Mouse (Mus musculus) hindbrain, embryonic 11.5 days (tissue): Measurements from ENCODE around the gene Tlr8. TPM values are rescaled to one million over a fixed set of nuclear protein-coding genes. Genes with fewer than 3 reads are reported as not detected.
"Not testable (repeated sequence)": the region's sequence is repeated elsewhere in the genome, so short reads cannot be mapped to it uniquely, and the experiment has no call there.

Experiments used
- ATAC-seq: fragments of 200-750 bp; cut with Nextera tagmentation; 2 replicates; pipeline ENCODE4 v1.8.0; 2017; ENCODE audit warnings: mild to moderate bottlenecking, moderate TSS enrichment, moderate library complexity; ENCODE audit not compliant: low FRiP score
- DNase-seq: peaks from one replicate; pipeline ENCODE4 v3.0.0-alpha.2; 2015; ENCODE audit warnings: low spot score
- H3K27ac ChIP-seq: fragments of 300-500 bp; sonication (generic); 2 replicates; pipeline ENCODE4 v1.5.1; 2014; ENCODE audit warnings: mild to moderate bottlenecking, low read depth, low read length
- H3K27me3 ChIP-seq: fragments of 300-500 bp; sonication (generic); 2 replicates; pipeline ENCODE4 v1.6.1; 2014; ENCODE audit warnings: mild to moderate bottlenecking, low read length, moderate library complexity, mixed read lengths; ENCODE audit not compliant: control insufficient read depth, insufficient read depth
- H3K36me3 ChIP-seq: fragments of 300-500 bp; sonication (generic); 2 replicates; pipeline ENCODE4 v1.6.1; 2014; ENCODE audit warnings: mild to moderate bottlenecking, low read length, moderate library complexity, mixed read lengths; ENCODE audit not compliant: control insufficient read depth, insufficient read depth
- H3K4me1 ChIP-seq: fragments of 300-500 bp; sonication (generic); replicated peaks from 2 replicates; pipeline ENCODE4 v1.6.1; 2014; ENCODE audit warnings: low read length, mixed read lengths; ENCODE audit not compliant: control insufficient read depth, insufficient read depth
- H3K4me2 ChIP-seq: fragments of 300-500 bp; sonication (generic); replicated peaks from 2 replicates; pipeline ENCODE4 v1.6.1; 2014; ENCODE audit warnings: mild to moderate bottlenecking, low read depth, low read length
- H3K4me3 ChIP-seq: fragments of 300-500 bp; sonication (generic); 2 replicates; pipeline ENCODE4 v1.5.1; 2014; ENCODE audit warnings: low read depth, low read length
- H3K9ac ChIP-seq: fragments of 300-500 bp; sonication (generic); 2 replicates; pipeline ENCODE4 v1.6.1; 2014; ENCODE audit warnings: low read depth, low read length
- H3K9me3 ChIP-seq: fragments of 300-500 bp; sonication (generic); 2 replicates; pipeline ENCODE4 v1.6.1; 2016; ENCODE audit warnings: low read length; ENCODE audit not compliant: control insufficient read depth
- WGBS: fragments of 180-500 bp; shearing (Covaris S2); extraction: QIAGEN DNeasy Blood & Tissue Kit; methylation state at CpG from one replicate; pipeline ENCODE4 v1.1.7; 2014; 5-methylcytosine and 5-hydroxymethylcytosine counted together
- polyA plus RNA-seq: library from polyadenylated mRNA; unstranded; fragments of >200 nt; fragmentation: Nextera tagmentation; extraction: Ambion mirVana; gene quantifications from 2 replicates; pipeline ENCODE4 v1.2.1, GENCODE M21; 2014

Tlr8 gene
- polyA plus RNA-seq, result not detected in 2 replicates

DNA sequence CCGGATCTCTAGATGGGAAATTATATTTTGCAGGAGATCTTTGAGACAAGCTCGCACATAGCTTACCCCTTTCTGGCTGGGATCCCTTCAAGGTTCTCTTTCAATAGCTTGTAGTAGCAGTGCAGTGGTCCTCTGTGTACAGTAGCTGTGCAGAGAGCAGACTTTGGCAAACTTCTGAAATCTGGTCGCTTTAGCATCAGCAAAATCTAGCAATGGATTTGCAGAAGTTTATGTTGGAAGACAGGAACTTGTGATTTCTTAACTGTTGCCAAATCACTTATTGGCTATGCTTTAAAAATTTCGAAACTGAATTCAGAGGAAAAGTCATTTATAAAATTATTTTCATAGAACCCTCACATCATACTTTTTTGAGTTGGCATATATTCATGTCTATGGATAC lies at the start of gene Tlr8:
Gene Tlr8, minus strand, starts transcription at position 244 of the 400 bp plus-strand sequence.
- Histone ChIP-seq H3K4me2 (no peak within 1 kb of the TSS), H3K9ac (no peak within 1 kb of the TSS), H3K36me3 (no peaks in the 10 kb centered on the region), H3K4me1 (no peaks in the 10 kb centered on the region), H3K27me3 (peaks cover 2% of the 10 kb centered on the region; the same call in 1 of the 2 replicates), H3K27ac (no peak within 1 kb of the TSS), H3K4me3 (no peak within 1 kb of the TSS), H3K9me3 (no peaks in the 10 kb centered on the region)
- 78% methylated on average over 4 of the region's 4 CpGs for WGBS
- DNase-seq (no peak), ATAC-seq (no peak)

DNA sequence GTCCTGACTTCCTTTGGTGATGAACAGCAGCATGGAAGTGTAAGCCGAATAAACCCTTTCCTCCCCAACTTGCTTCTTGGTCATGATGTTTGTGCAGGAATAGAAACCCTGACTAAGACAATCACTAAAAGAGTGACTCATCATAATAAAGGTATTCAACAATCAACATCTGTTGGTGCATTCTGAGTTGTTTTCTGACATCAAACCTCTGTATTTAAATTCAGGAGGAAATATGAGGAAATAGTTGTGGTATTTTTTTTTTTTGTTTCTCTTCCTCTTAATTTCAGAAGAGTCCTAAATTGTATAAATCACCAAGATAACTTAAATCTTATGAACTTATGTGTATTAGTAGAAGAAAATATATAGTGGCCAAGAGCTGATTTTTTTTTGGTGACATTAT lies 37.9 kb upstream of the Tlr8 start:
- not testable (repeated sequence) for H3K27me3 ChIP-seq, ATAC-seq, H3K27ac ChIP-seq, H3K4me3 ChIP-seq, DNase-seq, H3K9me3 ChIP-seq, H3K36me3 ChIP-seq, H3K4me2 ChIP-seq, H3K9ac ChIP-seq, H3K4me1 ChIP-seq
- no CpG with 5 or more reads among the region's 1 CpGs for WGBS

DNA sequence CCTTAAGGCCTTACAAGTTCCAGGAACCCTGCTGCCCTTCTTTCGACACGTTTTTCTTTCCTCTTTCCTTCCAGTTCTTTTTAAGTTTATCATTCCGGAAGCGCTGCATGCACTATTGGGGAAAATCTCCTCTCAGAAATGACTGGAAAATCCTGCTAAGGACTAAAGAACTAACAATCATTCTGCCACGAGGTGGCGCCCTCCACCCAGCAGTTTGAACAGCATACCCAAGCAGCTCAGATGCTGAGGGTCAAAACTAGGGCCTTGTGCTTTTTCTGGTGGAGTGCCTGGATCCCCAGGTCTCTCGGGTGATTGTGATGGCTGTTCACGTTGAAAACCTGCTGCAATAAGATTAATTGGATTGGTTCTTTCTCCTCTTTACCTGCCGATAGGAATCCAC lies 12.8 kb upstream of the Tlr8 start:
- Histone ChIP-seq H3K36me3 (no peaks in the 10 kb centered on the region), H3K4me2 (no peak overlapping the region), H3K4me3 (no peak overlapping the region), H3K9me3 (no peaks in the 10 kb centered on the region), H3K4me1 (no peaks in the 10 kb centered on the region), H3K27me3 (no peaks in the 10 kb centered on the region), H3K9ac (no peak overlapping the region), H3K27ac (no peak overlapping the region)
- DNase-seq (peak; percentile 78), ATAC-seq (peak; percentile 60; the same call in 1 of the 2 replicates)
- 26% methylated on average over 9 of the region's 9 CpGs for WGBS

DNA sequence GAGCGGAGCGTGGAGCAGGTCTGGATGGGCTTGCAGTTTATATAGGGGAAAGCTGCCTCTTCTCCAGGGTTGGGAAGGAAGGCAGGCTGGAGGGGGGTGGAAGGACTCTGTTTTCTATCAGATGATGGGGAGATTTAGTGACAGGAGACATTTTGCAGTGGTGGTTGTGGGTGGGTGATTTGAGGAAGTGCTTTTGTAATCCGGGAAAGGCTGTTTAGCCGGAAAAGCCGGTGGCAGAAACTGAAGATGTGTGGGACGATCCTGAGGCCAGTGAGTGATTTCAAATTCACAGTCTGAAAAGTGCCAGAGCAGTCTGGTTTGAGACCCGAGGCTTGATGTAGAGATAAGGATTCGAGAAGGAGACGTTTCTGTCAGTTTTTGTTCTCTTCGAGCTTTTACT lies 12.4 kb upstream of the Tlr8 start:
- ATAC-seq, result no peak
- Histone ChIP-seq H3K9ac (no peak overlapping the region), H3K36me3 (no peaks in the 10 kb centered on the region), H3K27me3 (no peaks in the 10 kb centered on the region), H3K9me3 (no peaks in the 10 kb centered on the region), H3K27ac (no peak overlapping the region), H3K4me1 (no peaks in the 10 kb centered on the region), H3K4me3 (no peak overlapping the region), H3K4me2 (no peak overlapping the region)
- DNase-seq, result no peak
- WGBS, result 68% methylated on average over 10 of the region's 10 CpGs

DNA sequence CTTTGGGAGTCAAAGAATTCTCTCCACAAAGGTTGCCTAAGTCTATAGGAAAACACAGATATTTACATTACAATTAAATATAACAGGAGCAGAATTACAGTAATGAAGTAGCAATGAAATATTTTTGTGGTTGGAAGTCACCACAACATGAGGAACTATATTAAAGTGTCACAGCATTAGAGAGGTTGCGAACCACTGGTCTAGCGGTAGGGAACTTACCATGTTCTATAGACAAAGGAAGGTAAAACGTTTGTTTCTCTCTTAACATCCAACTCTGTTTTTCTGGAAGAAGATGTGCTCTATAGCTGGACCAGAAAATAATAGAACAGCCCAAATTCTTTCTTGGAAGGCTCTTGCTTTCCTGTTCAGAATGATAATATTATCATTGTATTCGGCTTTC lies 599 bp downstream of the Tlr8 start:
- no peaks in the 10 kb centered on the region for H3K36me3 ChIP-seq
- H3K27me3 ChIP-seq, result peaks cover 2% of the 10 kb centered on the region; the same call in 1 of the 2 replicates
- H3K9me3 ChIP-seq, result no peaks in the 10 kb centered on the region
- H3K4me3 ChIP-seq, result no peak overlapping the region
- H3K4me2 ChIP-seq, result no peak overlapping the region
- ATAC-seq (no peak), DNase-seq (no peak)
- 86% methylated on average over 4 of the region's 4 CpGs for WGBS
- H3K4me1 ChIP-seq, result no peaks in the 10 kb centered on the region
- no peak overlapping the region for H3K9ac ChIP-seq
- no peak overlapping the region for H3K27ac ChIP-seq

DNA sequence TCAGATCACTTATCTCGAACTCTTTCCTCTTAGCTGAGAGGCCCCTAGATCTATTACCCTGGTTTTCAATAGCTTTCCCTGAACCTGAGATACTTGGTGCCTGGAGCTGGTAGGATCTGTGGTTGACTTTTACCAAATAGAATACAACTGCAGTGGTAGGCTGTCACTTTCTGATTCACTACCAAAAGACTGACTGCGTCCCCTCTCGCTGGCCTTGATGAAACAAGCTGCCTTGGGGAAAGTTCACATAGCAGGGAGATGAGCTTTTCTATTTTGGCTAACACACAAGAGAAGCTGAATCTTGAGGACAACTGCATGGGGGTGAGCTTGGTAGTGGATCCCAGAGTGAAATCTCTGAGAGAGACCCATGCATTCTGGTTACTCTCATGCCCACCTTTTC lies 22.4 kb downstream of the Tlr8 start:
- no peak overlapping the region for H3K9ac ChIP-seq
- H3K4me3 ChIP-seq, result no peak overlapping the region
- no peak overlapping the region for H3K27ac ChIP-seq
- H3K27me3 ChIP-seq, result no peaks in the 10 kb centered on the region; the same call in 1 of the 2 replicates
- no peaks in the 10 kb centered on the region for H3K36me3 ChIP-seq
- 93% methylated on average over 3 of the region's 3 CpGs for WGBS
- H3K4me2 ChIP-seq, result no peak overlapping the region
- ATAC-seq, result no peak
- no peak for DNase-seq
- no peaks in the 10 kb centered on the region for H3K4me1 ChIP-seq
- no peaks in the 10 kb centered on the region for H3K9me3 ChIP-seq

DNA sequence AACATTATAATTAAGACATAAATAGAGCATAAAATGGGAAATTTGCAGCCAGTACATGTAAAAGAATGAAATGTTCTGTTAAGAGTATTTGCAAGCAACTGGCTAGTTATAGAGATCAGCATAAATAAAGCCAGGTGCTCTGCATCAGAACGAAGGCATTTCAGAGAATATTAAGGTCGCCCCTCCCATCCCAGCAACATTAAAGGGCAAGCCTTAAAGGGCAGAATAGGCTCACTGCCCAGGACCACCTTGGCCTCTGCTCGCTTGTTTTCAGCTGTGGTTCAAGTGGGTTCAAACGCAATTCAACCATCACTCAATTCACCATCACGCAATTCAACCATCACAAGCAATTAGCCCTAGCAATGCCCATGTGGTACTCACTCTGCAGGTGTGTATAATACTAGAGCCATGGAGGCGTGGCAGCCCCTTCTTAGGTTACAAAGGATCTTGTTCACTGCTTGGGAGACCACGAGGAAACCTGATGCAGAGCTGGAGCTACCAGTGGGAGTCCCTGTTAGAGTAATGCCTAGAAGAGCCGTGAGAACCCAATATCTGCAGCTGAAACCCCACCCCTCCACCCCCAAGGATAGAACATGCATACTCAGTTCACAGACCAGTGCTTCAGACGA lies 24.7 kb downstream of the Tlr8 start:
- ATAC-seq, result no peak

DNA sequence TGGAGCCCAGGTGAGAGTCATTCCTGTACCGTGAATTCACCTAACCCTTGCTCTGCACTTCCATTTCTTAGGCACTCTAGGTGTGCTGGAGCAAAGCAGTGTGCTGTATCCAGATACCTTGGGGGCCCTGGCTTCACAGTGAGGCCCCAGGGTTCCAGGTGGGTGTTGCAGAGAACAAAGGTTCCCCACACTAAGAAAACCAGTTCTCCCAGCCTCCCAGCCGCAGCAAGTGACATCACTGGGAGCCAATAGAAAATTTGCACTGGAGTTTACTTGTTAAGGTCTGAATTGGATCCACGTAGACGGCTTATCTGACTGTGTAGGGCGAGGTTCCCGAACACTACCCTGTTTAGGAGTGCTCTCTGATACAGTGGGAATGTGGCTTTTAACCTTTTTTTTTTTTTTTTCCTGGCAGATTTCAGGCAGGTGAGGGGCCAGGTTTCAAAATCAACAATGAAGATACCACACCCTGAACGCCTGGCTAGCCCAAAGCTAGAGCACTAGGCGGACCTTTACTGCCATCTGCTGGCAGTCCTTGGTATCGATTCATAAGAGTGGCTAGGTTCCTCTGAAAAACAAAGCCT lies 30.9 kb downstream of the Tlr8 start:
- H3K4me1 ChIP-seq, result no peaks in the 10 kb centered on the region
- H3K27me3 ChIP-seq, result peaks cover 2% of the 10 kb centered on the region; the same call in 1 of the 2 replicates
- no peaks in the 10 kb centered on the region for H3K36me3 ChIP-seq
- ATAC-seq (peak; percentile 73), DNase-seq (peak; percentile 81)
- no peak overlapping the region for H3K27ac ChIP-seq
- H3K9ac ChIP-seq, result no peak overlapping the region
- H3K4me2 ChIP-seq, result no peak overlapping the region
- no peak overlapping the region for H3K4me3 ChIP-seq
- H3K9me3 ChIP-seq, result no peaks in the 10 kb centered on the region
- WGBS, result 23% methylated on average over 9 of the region's 9 CpGs

More for the DNA sequence above, 24.7 kb downstream of the Tlr8 start:
- Histone ChIP-seq H3K9ac (no peak overlapping the region), H3K36me3 (no peaks in the 10 kb centered on the region), H3K4me1 (no peaks in the 10 kb centered on the region), H3K4me2 (no peak overlapping the region), H3K4me3 (no peak overlapping the region), H3K9me3 (no peaks in the 10 kb centered on the region), H3K27me3 (no peaks in the 10 kb centered on the region), H3K27ac (no peak overlapping the region)
- no peak for DNase-seq
- WGBS, result 71% methylated on average over 9 of the region's 9 CpGs

DNA sequence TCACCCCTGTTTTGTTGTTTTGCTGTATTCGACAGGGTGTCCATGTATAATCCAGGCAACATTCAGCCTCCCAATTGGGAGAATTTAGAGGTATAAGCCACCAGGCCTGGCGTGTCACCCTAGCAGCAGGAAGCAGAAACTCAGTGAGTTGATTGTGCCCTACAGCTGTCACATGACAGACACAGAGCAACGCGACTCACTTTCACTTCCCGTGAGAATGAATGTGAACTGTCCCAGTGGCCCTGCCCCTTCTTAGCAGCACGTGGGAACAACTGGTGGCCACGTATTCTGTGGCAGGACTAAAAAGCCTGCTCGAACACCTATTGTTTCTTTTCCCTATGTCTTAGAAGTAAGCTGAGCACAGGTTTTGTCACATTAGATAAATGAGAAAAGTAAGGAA lies 33.0 kb downstream of the Tlr8 start:
- Histone ChIP-seq H3K4me3 (no peak overlapping the region), H3K4me1 (no peaks in the 10 kb centered on the region), H3K27me3 (peaks cover 2% of the 10 kb centered on the region; the same call in 1 of the 2 replicates), H3K9me3 (no peaks in the 10 kb centered on the region), H3K27ac (no peak overlapping the region), H3K4me2 (no peak overlapping the region), H3K36me3 (no peaks in the 10 kb centered on the region), H3K9ac (no peak overlapping the region)
- DNase-seq, result no peak
- no peak for ATAC-seq
- 60% methylated on average over 8 of the region's 8 CpGs for WGBS
